Mouse (Mus musculus) T-cell, adult 2 months (primary cell): ENCODE results near the gene Mdm4.
"Not testable (repeated sequence)": the region's sequence is repeated elsewhere in the genome, so short reads cannot be mapped to it uniquely, and the experiment has no call there.

ENCODE experiments used
- DNase-seq: peaks from one replicate; pipeline ENCODE4 v3.0.0; 2022; ENCODE audit warnings: low spot score

Gene Mdm4

DNA sequence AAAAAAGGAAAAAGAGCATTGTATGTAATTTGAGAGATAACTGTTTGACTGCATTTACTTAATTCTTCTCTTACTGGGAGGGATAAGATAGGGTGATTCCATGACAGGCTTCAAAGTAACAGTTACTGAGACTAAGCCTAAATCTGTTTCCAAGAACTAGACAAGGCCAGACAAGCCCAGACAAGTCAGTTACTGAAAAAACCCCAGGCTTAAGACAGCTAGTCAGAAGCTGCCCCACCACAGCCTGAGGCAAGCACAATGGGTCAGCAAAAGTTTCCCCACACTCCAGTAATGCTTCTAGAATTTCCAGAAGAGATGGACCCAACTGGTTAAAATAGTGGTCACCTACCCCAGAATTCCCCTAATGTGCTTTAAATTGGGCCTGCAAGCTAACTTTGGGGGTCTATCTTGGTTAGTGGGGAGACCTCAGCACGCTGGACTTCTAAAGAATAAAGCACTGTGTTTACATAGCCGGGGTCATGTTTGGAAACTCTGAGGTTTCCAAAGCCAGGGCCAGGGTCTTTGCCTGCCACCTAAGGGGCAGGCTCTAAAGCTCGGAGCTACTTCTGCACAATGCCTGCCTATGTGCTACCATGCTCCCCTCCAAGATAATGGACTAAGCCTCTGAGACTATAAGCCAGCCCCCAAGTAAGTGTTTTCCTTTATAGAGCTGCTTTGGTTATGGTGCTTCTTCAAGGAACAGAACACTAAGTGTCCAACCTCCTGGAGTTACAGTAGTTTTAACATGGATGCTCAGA is 10.0 kb downstream of the Mdm4 start:
- no peak for DNase-seq

GRCm38 (mm10) chr1:133019312-133019711 is 11.0 kb downstream of the Mdm4 start:
- no peak for DNase-seq

DNA sequence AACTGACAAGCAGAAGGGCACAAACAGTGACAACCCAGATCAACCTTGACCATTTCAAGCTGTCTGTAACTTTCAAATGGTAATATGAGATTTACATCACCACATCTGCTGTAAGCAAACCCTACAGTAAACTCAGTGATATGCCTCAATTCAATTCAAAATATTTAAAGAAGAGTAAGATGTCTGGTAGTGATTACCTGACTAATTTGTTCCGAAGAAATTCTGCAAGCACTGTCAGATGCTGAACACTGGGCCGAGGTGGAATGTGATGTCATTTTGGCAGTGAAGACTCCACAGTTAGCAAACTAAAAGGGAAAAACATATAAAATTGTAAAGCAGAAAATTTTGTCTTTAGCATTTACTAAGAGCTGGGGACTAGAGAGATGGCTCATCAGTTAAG is 11.8 kb downstream of the Mdm4 start:
- no peak for DNase-seq

GRCm38 (mm10) chr1:133016775-133017428 is 13.5 kb downstream of the Mdm4 start:
- no peak for DNase-seq

DNA sequence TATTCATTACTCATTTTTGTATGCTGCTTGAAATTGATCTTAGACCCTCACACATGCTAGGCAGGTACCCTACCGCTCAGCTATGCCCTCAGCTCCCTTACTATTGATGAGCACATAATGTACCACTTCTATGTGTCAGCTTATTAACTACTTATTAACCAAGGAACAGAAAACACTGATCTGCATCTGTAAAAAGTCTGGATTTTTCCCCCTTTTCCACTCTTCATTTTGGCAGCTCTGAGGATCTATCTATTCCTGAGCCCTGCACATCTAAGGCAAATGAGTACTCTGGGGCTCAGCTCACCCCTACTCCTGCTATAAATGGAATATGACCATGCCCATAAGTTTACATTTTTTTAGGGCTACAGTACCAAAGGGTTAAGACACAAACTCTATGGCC is 16.2 kb downstream of the Mdm4 start:
- DNase-seq, result no peak

DNA sequence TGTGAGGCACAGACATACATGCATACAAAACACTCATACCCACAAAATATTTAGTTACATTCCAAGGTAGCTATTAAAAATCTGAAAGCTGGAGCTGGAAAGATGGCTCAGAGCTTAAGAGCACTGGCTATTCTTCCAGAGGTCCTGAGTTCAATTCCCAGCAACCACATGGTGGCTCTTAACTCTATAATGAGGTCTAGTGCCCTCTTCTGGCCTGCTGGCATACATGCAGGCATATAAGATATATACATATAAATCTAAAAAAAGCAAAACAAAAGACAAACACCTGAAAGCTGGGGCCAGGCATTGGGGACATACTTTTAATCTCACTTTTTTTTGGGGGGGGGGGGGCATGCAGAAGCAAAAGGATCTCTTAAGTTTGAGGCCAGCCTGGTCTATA is 17.0 kb downstream of the Mdm4 start:
- peak; percentile 10 for DNase-seq

- peak; percentile 28 for DNase-seq
Observed at GRCm38 (mm10) chr1:133011955-133012841, 18.2 kb downstream of the Mdm4 start.

- DNase-seq, result no peak
Observed at GRCm38 (mm10) chr1:133006571-133006970, 23.8 kb downstream of the Mdm4 start.

DNA sequence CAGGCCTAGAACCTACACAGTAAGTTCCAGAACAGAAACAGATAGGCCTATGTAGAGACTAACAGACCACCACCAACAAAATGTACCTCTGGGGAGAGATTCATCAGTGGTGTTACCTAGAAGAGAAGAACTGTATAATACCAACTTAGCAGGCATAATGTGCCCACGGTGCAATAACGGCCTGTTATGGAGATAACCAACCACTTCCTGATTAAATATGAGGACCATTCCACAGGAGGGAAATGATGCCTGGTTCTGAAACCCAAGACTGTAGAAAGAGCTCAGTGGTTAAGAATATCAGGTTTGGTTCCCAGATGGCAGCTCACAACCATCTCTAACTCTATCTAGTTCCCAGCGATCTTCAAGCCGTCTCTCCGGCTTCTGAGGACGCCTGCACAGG is 30.0 kb downstream of the Mdm4 start:
- DNase-seq, result no peak

DNA sequence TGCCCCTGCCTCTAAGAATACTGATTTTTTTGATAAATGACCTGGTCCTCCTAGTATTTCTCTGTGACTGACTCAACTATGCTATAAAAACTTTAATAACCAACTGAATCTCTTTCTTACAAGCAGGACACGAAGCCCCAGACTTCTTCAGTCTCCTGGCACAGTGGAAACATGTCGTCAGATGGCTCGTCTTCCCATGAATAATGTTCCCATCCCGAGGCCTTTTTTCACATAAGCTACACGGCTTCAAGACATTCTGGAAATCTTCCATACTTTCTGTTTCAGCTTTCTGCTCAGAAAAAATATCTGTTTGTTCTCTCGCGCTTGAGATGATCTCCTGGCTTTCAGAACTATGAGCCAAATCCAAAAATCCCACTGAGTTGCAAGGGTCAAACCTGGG is 38.8 kb downstream of the Mdm4 start:
- DNase-seq, result no peak

GRCm38 (mm10) chr1:132990733-132991132 is 39.6 kb downstream of the Mdm4 start:
- DNase-seq, result no peak

DNA sequence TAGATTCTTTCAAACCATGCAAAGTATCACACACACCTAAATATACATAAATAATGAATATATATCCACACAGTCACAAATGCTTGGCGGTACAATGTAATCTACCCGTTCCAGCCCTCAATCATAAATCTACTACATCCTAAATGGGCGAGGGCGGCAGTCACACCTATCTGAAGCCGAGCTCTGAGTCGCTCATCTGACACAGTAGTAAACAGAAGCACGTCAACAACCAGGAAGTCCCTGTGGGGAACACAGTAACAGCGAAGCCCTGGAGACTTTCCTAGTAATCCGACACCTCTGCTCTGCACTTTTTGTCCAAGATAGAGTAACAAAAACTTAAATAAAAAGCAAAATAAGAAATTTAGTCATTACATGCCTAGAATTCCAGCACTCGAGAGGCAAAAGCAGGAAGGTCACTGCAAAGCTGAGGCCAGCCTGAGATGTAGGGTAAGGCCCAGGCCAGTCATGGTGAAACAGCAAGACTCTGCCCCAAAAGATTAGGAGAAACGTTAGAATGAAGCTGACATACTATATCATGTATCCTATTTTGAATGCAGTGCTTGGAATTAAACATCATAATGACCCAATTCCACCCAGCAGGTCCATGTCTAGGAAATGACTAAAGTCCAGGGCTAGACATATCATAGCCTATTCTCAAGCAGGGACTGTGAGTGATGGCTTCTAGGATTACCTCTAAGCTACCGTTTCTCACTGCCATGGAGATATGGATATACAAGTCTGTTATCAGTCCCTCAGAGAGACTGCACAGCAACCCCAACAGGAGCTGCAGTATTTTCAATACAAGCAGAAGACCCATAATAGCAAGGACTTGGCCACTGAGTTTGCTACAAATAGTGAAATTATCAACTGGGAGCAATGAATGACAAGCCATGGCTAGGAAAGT is 41.6 kb downstream of the Mdm4 start:
- not testable (repeated sequence) for DNase-seq

- peak; percentile 50 for DNase-seq
Observed at GRCm38 (mm10) chr1:132982728-132983127, 47.6 kb downstream of the Mdm4 start.

- no peak for DNase-seq
Observed at GRCm38 (mm10) chr1:132981232-132981631, 49.1 kb downstream of the Mdm4 start.

- DNase-seq, result no peak
Observed at GRCm38 (mm10) chr1:132977402-132977801, 53.0 kb downstream of the Mdm4 start.

DNA sequence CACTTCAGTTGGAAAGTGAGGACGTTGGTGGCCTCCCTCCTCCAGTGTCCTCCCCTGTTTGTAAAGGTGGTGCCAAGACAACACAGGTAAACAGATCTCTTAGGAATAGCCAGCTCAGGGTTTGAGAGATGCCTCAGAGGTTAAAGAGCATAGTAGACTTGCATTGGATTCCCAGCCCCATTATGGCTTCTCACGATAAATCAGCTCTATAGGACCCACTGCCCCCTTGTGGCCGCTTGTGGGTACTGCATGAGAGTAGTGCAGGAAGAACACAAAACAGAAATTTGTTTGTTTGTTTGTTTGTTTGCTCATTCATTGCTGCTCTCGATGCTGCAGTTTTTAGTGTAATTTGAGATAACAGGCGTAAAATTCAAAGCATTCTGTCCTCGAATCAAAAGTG is 61.7 kb downstream of the Mdm4 start:
- DNase-seq, result peak; percentile 49

DNA sequence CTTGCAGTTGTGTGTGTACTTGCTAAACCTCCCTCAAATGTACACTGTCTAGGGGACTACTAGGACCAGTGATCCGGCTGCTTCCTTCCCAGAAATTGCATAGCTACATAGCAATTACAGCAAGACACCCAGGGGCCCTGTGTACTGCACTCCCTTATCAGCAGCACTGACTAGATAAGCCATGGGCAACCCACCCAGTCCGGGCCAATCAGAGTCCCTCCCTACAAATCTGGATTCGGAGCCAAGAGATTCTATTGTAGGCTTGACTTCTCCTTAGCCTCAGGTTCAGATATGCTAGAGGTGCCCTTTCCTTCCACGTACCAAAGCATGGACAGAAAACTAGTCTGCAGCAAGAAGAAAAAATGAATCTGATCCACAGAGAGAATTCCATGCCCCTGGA is 65.7 kb downstream of the Mdm4 start:
- DNase-seq, result no peak

DNA sequence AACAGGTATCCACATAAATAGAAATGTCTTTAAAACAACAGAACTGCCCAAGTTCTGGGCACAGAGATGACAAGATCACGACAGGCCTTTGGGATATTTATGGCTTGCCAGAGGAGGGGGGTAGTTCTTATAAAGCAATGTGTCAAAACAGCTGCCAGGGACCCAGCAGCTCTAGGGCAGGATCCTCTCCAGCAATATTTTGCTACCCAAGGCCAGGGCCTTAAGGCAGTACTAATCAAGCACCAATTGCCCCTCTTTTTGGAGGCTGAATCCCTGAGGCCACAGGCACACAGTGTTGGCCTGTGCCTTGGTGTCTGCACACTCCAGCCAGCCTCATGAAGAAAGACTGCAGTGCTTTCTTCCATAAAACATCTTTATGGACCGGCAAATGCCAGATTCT is 66.3 kb downstream of the Mdm4 start:
- no peak for DNase-seq

DNA sequence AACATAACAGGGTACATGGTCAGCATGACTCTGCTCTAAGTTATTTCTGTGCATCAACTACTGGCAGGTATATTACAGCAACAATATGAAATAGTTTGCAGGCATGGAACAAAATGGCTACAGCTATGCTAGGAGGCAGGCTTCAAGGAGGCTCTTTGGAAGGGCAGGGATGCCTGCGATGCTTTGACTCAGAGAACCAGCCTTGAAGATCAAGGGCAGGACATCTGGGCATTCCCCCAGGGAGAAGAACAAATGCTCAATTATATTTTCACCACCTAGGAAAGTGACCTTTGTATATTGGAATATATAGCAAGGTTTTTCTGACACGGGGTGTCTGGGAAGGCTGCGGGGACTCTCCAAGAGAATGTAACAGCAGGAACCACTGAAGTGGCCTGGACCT is 68.6 kb downstream of the Mdm4 start:
- DNase-seq, result no peak

DNA sequence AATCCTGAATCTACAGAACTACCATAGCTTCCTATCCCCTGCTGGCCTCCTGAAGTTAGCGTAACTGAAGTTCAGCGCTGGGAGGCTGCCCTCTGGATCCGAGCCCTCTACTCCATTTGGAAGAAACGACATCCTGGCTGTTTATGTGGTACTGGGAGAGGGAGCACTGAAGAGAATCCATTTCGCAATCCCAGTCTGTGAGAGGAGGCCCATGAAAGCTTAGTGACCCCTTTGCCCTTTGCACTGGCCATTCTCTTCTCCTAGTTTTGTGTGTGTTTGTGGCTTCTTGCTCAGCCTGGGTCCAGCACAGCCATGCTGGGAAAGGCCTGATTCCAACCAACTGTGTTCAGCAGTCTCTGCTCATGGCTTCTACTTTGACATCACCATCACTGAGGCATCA is 73.6 kb downstream of the Mdm4 start:
- DNase-seq, result no peak

DNA sequence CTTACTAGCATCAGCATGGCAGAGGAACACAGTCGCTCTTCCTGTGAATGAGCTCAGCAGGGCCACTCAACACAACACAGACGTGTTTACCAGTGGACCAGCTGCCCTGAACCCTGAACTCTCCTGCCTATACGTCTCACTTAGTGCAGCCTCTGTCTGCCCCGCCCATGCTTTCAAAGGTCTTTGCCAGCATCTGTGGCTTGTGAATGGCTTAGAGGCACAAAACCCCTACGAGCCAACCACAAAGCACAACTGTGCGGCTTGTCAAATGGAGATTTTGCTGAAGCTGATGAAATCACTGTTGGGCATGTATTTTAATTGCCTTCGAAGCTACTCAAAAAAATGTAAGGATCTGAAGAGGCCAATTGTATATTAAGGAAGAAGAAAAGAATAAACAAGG is 82.5 kb downstream of the Mdm4 start:
- no peak for DNase-seq

DNA sequence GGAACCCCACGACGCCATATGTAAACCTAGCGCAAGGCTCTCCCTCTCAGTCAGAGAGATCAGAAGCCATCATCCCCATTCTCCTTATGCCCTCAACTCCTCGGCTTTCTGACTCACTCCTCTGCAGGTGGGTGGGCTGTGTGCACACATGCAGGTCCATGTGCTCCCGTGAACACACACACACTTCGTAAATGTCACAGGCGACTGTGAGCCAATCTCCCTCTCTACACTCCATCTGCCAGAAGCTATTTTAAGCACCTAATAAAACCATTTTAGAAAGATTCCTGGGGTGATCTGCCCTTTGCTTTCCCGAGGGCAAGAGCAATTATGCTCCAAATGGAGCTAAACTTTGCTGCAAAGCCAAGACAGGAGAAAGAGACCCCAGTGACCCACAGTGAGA is 84.5 kb downstream of the Mdm4 start:
- no peak for DNase-seq
